Mouse (Mus musculus): Measurements from ENCODE around the gene Rpp21. TPM values are rescaled to one million over a fixed set of nuclear protein-coding genes. Genes with fewer than 3 reads are reported as not detected.

Rpp21 gene
- polyA plus RNA-seq (2015; fragmentation: Nextera tagmentation; extraction: Ambion mirVana) = 103 and 110 TPM in 2 replicates

- Histone ChIP-seq H3K27ac (ENCODE audit: low read depth, low read length) (peak within 1 kb of the TSS; percentile 69; the same call in 1 of the 2 replicates), H3K4me3 (ENCODE audit: low read depth, low read length) (peak within 1 kb of the TSS; percentile 80), H3K4me2 (replicated peaks; ENCODE audit: low read depth) (peak within 1 kb of the TSS; percentile 73), H3K27me3 (replicated peaks; ENCODE audit: control insufficient read depth, insufficient read depth, low read length) (no peaks in the 10 kb centered on the region), H3K9me3 (ENCODE audit: control insufficient read depth) (no peaks in the 10 kb centered on the region), H3K4me1 (replicated peaks; ENCODE audit: control insufficient read depth, insufficient read depth, low read length) (no peaks in the 10 kb centered on the region), H3K36me3 (ENCODE audit: control insufficient read depth, insufficient read depth) (peaks cover 34% of the 10 kb centered on the region), H3K9ac (ENCODE audit: low read depth, low read length) (peak within 1 kb of the TSS; percentile 67)
- no peak for TF ChIP-seq CTCF (IDR thresholded peaks at IDR 0.05; ENCODE audit: low read depth)
- no peak for ATAC-seq
- WGBS = 38% methylated on average over 6 of the region's 6 CpGs
Measured at GRCm38 (mm10) chr17:36257969-36258368, at the start of gene Rpp21. Gene Rpp21, minus strand, starts transcription at chr17:36258069.

GRCm38 (mm10) chr17:36286390-36286789 lies 28.5 kb upstream of the Rpp21 start, which contains the start of gene H2-M10.2:
Gene H2-M10.2, minus strand, starts transcription at chr17:36286490.
- Histone ChIP-seq H3K27ac (ENCODE audit: low read depth, low read length) (no peak within 1 kb of the TSS), H3K4me1 (replicated peaks; ENCODE audit: control insufficient read depth, insufficient read depth, low read length) (no peaks in the 10 kb centered on the region), H3K9ac (ENCODE audit: low read depth, low read length) (no peak within 1 kb of the TSS), H3K4me2 (replicated peaks; ENCODE audit: low read depth) (no peak within 1 kb of the TSS), H3K9me3 (ENCODE audit: control insufficient read depth) (no peaks in the 10 kb centered on the region), H3K27me3 (replicated peaks; ENCODE audit: control insufficient read depth, insufficient read depth, low read length) (no peaks in the 10 kb centered on the region), H3K36me3 (ENCODE audit: control insufficient read depth, insufficient read depth) (no peaks in the 10 kb centered on the region), H3K4me3 (ENCODE audit: low read depth, low read length) (no peak within 1 kb of the TSS)
- TF ChIP-seq CTCF (IDR thresholded peaks at IDR 0.05; ENCODE audit: low read depth) = no peak
- WGBS = 96% methylated on average over 2 of the region's 2 CpGs
- no peak for ATAC-seq

GRCm38 (mm10) chr17:36281521-36282245 lies 23.8 kb upstream of the Rpp21 start:
- WGBS = 91% methylated on average over 4 of the region's 4 CpGs
- H3K9me3 ChIP-seq (ENCODE audit: control insufficient read depth) = no peaks in the 10 kb centered on the region
- no peak for ATAC-seq
- H3K27me3 ChIP-seq (replicated peaks; ENCODE audit: control insufficient read depth, insufficient read depth, low read length) = no peaks in the 10 kb centered on the region
- no peak for TF ChIP-seq CTCF (IDR thresholded peaks at IDR 0.05; ENCODE audit: low read depth)
- H3K4me2 ChIP-seq (replicated peaks; ENCODE audit: low read depth) = no peak overlapping the region
- H3K4me3 ChIP-seq (ENCODE audit: low read depth, low read length) = no peak overlapping the region
- H3K9ac ChIP-seq (ENCODE audit: low read depth, low read length) = no peak overlapping the region
- H3K36me3 ChIP-seq (ENCODE audit: control insufficient read depth, insufficient read depth) = peaks cover 10% of the 10 kb centered on the region
- no peaks in the 10 kb centered on the region for H3K4me1 ChIP-seq (replicated peaks; ENCODE audit: control insufficient read depth, insufficient read depth, low read length)
- no peak overlapping the region for H3K27ac ChIP-seq (ENCODE audit: low read depth, low read length)

GRCm38 (mm10) chr17:36274776-36275175 lies 16.9 kb upstream of the Rpp21 start:
- H3K4me1 ChIP-seq (replicated peaks; ENCODE audit: control insufficient read depth, insufficient read depth, low read length) = peaks cover 4% of the 10 kb centered on the region
- no peaks in the 10 kb centered on the region for H3K9me3 ChIP-seq (ENCODE audit: control insufficient read depth)
- H3K27ac ChIP-seq (ENCODE audit: low read depth, low read length) = no peak overlapping the region
- no peak for TF ChIP-seq CTCF (IDR thresholded peaks at IDR 0.05; ENCODE audit: low read depth)
- no peak overlapping the region for H3K9ac ChIP-seq (ENCODE audit: low read depth, low read length)
- no peak overlapping the region for H3K4me3 ChIP-seq (ENCODE audit: low read depth, low read length)
- H3K27me3 ChIP-seq (replicated peaks; ENCODE audit: control insufficient read depth, insufficient read depth, low read length) = no peaks in the 10 kb centered on the region
- WGBS = 89% methylated on average over 4 of the region's 4 CpGs
- H3K4me2 ChIP-seq (replicated peaks; ENCODE audit: low read depth) = no peak overlapping the region
- no peak for ATAC-seq
- peaks cover 8% of the 10 kb centered on the region; the same call in 1 of the 2 replicates for H3K36me3 ChIP-seq (ENCODE audit: control insufficient read depth, insufficient read depth)

GRCm38 (mm10) chr17:36273796-36274195 lies 15.9 kb upstream of the Rpp21 start:
- Histone ChIP-seq H3K9ac (ENCODE audit: low read depth, low read length) (no peak overlapping the region), H3K36me3 (ENCODE audit: control insufficient read depth, insufficient read depth) (peaks cover 8% of the 10 kb centered on the region; the same call in 1 of the 2 replicates), H3K4me2 (replicated peaks; ENCODE audit: low read depth) (no peak overlapping the region), H3K4me3 (ENCODE audit: low read depth, low read length) (no peak overlapping the region), H3K4me1 (replicated peaks; ENCODE audit: control insufficient read depth, insufficient read depth, low read length) (peaks cover 4% of the 10 kb centered on the region), H3K27me3 (replicated peaks; ENCODE audit: control insufficient read depth, insufficient read depth, low read length) (no peaks in the 10 kb centered on the region), H3K27ac (ENCODE audit: low read depth, low read length) (no peak overlapping the region), H3K9me3 (ENCODE audit: control insufficient read depth) (no peaks in the 10 kb centered on the region)
- WGBS = 87% methylated on average over 4 of the region's 4 CpGs
- ATAC-seq = no peak
- no peak for TF ChIP-seq CTCF (IDR thresholded peaks at IDR 0.05; ENCODE audit: low read depth)

- Histone ChIP-seq H3K27me3 (replicated peaks; ENCODE audit: control insufficient read depth, insufficient read depth, low read length) (no peaks in the 10 kb centered on the region), H3K36me3 (ENCODE audit: control insufficient read depth, insufficient read depth) (peaks cover 12% of the 10 kb centered on the region; the same call in 1 of the 2 replicates), H3K4me2 (replicated peaks; ENCODE audit: low read depth) (peak overlapping the region; percentile 73), H3K4me3 (ENCODE audit: low read depth, low read length) (peak overlapping the region; percentile 93; the same call in 1 of the 2 replicates), H3K4me1 (replicated peaks; ENCODE audit: control insufficient read depth, insufficient read depth, low read length) (peaks cover 4% of the 10 kb centered on the region), H3K9me3 (ENCODE audit: control insufficient read depth) (no peaks in the 10 kb centered on the region), H3K27ac (ENCODE audit: low read depth, low read length) (no peak overlapping the region), H3K9ac (ENCODE audit: low read depth, low read length) (0 out of 2 replicates have a peak overlapping the region, but pooled peaks have one; percentile 96)
- no peak for ATAC-seq
- 81% methylated on average over 9 of the region's 9 CpGs for WGBS
- no peak for TF ChIP-seq CTCF (IDR thresholded peaks at IDR 0.05; ENCODE audit: low read depth)
Measured at GRCm38 (mm10) chr17:36272643-36273366, 14.9 kb upstream of the Rpp21 start.
